Mouse (Mus musculus) cerebellum, adult 2 months (tissue): ENCODE measurements at regions not wholly inside any gene's neighbourhood (a gene's known extent, or its start where the extent isn't known, plus 50 kb on each side); places are given as distances from the start of the nearest gene placed in this dataset.

Experiments
- CTCF ChIP-seq: fragments of 200-500 bp; IDR thresholded peaks from 2 replicates; pipeline ENCODE4 v1.5.1; 2011; ENCODE audit warnings: low read depth, mild to moderate bottlenecking, control low read depth, low read length, moderate library complexity, borderline replicate concordance; ENCODE audit not compliant: insufficient read depth
- POLR2A ChIP-seq: fragments of 200-500 bp; IDR thresholded peaks from 2 replicates; pipeline ENCODE4 v1.6.1; 2011; ENCODE audit warnings: low read length, control low read depth, borderline replicate concordance; ENCODE audit not compliant: insufficient read depth

DNA sequence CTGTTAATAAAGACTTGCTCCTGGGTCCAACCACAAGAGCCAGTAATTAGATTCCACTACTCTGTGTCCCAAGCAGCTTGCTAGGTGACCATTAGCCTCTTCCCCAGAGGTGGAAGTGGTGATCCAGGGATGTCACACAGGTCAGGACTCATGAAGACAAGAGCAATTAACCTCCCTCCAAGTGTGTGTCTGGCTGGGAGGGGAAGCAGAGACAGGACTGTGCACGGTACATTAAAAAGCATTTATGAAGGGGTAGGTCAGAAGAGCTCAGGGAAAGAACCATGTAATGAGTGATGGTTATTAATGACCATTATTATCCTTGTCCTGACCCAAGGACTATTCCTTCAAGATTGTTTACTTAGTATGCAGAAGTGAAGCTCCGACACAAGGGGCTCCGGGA lies 136.9 kb upstream of the Gm6657 start:
- TF ChIP-seq POLR2A: no peak
- no peak for TF ChIP-seq CTCF
